Mouse (Mus musculus): ENCODE results near the gene Ndfip2. TPM values are rescaled to one million over a fixed set of nuclear protein-coding genes. Genes with fewer than 3 reads are reported as not detected.

The Ndfip2 gene
- polyA plus RNA-seq (2014; fragmentation: Nextera tagmentation; extraction: Ambion mirVana), result 35.3 and 38.4 TPM in 2 replicates

- peak; percentile 96 for ATAC-seq (replicated peaks; ENCODE audit: low FRiP score)
These were observed at the start of gene Ndfip2 for GRCm38 (mm10) chr14:105258379-105259034. TSS of gene Ndfip2 (plus strand) at chr14:105258573.

GRCm38 (mm10) chr14:105219525-105220376 is 38.6 kb upstream of the Ndfip2 start:
- WGBS, result 78% methylated on average over 9 of the region's 9 CpGs

More at GRCm38 (mm10) chr14:105258379-105259034, at the start of gene Ndfip2:
- H3K4me2 ChIP-seq, result peak within 1 kb of the TSS; percentile 83
- H3K4me3 ChIP-seq (ENCODE audit: low read depth, low read length), result peak within 1 kb of the TSS; percentile 72
- H3K9ac ChIP-seq (ENCODE audit: low read depth, low read length), result peak within 1 kb of the TSS; percentile 81
- H3K4me1 ChIP-seq (replicated peaks; ENCODE audit: control insufficient read depth, insufficient read depth, low read length), result no peaks in the 10 kb centered on the region; the same call in 1 of the 2 replicates
- peak within 1 kb of the TSS; percentile 82 for H3K27ac ChIP-seq (ENCODE audit: low read depth, low read length)
- no peaks in the 10 kb centered on the region for H3K27me3 ChIP-seq (replicated peaks; ENCODE audit: control insufficient read depth, insufficient read depth, low read length)
- WGBS, result under 1% methylated on average over 70 of the region's 70 CpGs
- no peaks in the 10 kb centered on the region for H3K36me3 ChIP-seq (ENCODE audit: control insufficient read depth, insufficient read depth, low read length)
- H3K9me3 ChIP-seq (ENCODE audit: control insufficient read depth, low read length), result no peaks in the 10 kb centered on the region
- DNase-seq (ENCODE audit: low spot score), result peak; percentile 80

DNA sequence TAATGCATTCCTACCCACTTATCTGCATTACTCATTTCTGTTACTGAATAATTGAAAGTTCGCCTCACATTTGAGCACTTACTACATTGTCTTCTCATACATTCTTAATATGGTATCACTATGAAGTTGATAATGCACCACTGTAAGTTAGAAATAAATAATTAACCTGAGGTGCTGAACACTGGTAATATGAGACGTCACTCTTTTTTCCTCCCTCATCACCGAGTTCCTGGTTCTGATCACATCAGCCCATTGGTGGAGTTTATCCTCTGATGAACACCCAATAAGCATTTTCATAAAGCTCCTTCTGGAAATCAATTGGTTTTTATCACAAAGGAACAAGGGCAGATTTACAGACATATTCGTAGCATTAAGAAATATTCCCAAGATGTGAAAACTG is 36.1 kb upstream of the Ndfip2 start:
- WGBS, result 75% methylated on average over 4 of the region's 4 CpGs
- no peaks in the 10 kb centered on the region for H3K4me1 ChIP-seq (replicated peaks; ENCODE audit: control insufficient read depth, insufficient read depth, low read length)
- H3K4me3 ChIP-seq (ENCODE audit: low read depth, low read length), result no peak overlapping the region
- H3K4me2 ChIP-seq, result no peak overlapping the region
- H3K9me3 ChIP-seq (ENCODE audit: control insufficient read depth, low read length), result no peaks in the 10 kb centered on the region
- H3K27me3 ChIP-seq (replicated peaks; ENCODE audit: control insufficient read depth, insufficient read depth, low read length), result no peaks in the 10 kb centered on the region
- ATAC-seq (replicated peaks; ENCODE audit: low FRiP score), result no peak
- H3K36me3 ChIP-seq (ENCODE audit: control insufficient read depth, insufficient read depth, low read length), result no peaks in the 10 kb centered on the region
- DNase-seq (ENCODE audit: low spot score), result no peak
- H3K9ac ChIP-seq (ENCODE audit: low read depth, low read length), result no peak overlapping the region
- no peak overlapping the region for H3K27ac ChIP-seq (ENCODE audit: low read depth, low read length)

More at GRCm38 (mm10) chr14:105219525-105220376, 38.6 kb upstream of the Ndfip2 start:
- no peak overlapping the region for H3K27ac ChIP-seq (ENCODE audit: low read depth, low read length)
- H3K9me3 ChIP-seq (ENCODE audit: control insufficient read depth, low read length), result no peaks in the 10 kb centered on the region
- H3K27me3 ChIP-seq (replicated peaks; ENCODE audit: control insufficient read depth, insufficient read depth, low read length), result no peaks in the 10 kb centered on the region
- no peaks in the 10 kb centered on the region for H3K4me1 ChIP-seq (replicated peaks; ENCODE audit: control insufficient read depth, insufficient read depth, low read length)
- H3K36me3 ChIP-seq (ENCODE audit: control insufficient read depth, insufficient read depth, low read length), result no peaks in the 10 kb centered on the region
- no peak overlapping the region for H3K4me2 ChIP-seq
- no peak overlapping the region for H3K9ac ChIP-seq (ENCODE audit: low read depth, low read length)
- no peak for DNase-seq (ENCODE audit: low spot score)
- no peak overlapping the region for H3K4me3 ChIP-seq (ENCODE audit: low read depth, low read length)
- no peak for ATAC-seq (replicated peaks; ENCODE audit: low FRiP score)

GRCm38 (mm10) chr14:105225790-105226189 is 32.6 kb upstream of the Ndfip2 start:
- H3K4me2 ChIP-seq, result no peak overlapping the region
- H3K4me1 ChIP-seq (replicated peaks; ENCODE audit: control insufficient read depth, insufficient read depth, low read length), result no peaks in the 10 kb centered on the region
- H3K27me3 ChIP-seq (replicated peaks; ENCODE audit: control insufficient read depth, insufficient read depth, low read length), result no peaks in the 10 kb centered on the region
- no peak overlapping the region for H3K4me3 ChIP-seq (ENCODE audit: low read depth, low read length)
- H3K36me3 ChIP-seq (ENCODE audit: control insufficient read depth, insufficient read depth, low read length), result no peaks in the 10 kb centered on the region
- H3K27ac ChIP-seq (ENCODE audit: low read depth, low read length), result no peak overlapping the region
- no peak overlapping the region for H3K9ac ChIP-seq (ENCODE audit: low read depth, low read length)
- DNase-seq (ENCODE audit: low spot score), result no peak
- H3K9me3 ChIP-seq (ENCODE audit: control insufficient read depth, low read length), result no peaks in the 10 kb centered on the region
- WGBS, result 80% methylated on average over 4 of the region's 4 CpGs
- ATAC-seq (replicated peaks; ENCODE audit: low FRiP score), result no peak

GRCm38 (mm10) chr14:105232421-105232820 is 26.0 kb upstream of the Ndfip2 start:
- Histone ChIP-seq H3K27ac (ENCODE audit: low read depth, low read length) (no peak overlapping the region), H3K4me2 (no peak overlapping the region), H3K36me3 (ENCODE audit: control insufficient read depth, insufficient read depth, low read length) (no peaks in the 10 kb centered on the region), H3K9ac (ENCODE audit: low read depth, low read length) (no peak overlapping the region), H3K9me3 (ENCODE audit: control insufficient read depth, low read length) (no peaks in the 10 kb centered on the region), H3K4me1 (replicated peaks; ENCODE audit: control insufficient read depth, insufficient read depth, low read length) (no peaks in the 10 kb centered on the region), H3K4me3 (ENCODE audit: low read depth, low read length) (no peak overlapping the region), H3K27me3 (replicated peaks; ENCODE audit: control insufficient read depth, insufficient read depth, low read length) (no peaks in the 10 kb centered on the region)
- 39% methylated on average over 6 of the region's 6 CpGs for WGBS
- ATAC-seq (replicated peaks; ENCODE audit: low FRiP score) (peak; percentile 65), DNase-seq (ENCODE audit: low spot score) (no peak)

DNA sequence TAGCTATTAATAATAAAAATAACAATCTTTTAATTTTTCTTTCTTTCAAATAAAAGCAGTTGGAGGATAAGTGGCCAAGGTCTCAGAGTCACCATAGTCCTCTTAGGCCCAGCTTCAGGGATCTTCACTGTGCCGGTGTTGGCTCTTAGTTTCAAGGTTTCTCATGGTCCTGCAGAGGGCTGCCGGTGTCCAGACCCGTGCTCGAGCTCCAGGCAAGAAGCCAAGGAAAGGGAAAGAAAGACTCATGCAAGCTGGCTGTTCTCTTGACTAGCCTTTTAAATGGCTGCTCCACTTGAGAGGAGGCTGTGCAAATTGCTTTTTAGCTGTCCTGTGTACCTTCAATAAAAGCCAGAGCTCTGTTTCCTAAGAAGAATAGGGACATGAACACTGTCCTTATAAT is 21.8 kb upstream of the Ndfip2 start:
- no peak for ATAC-seq (replicated peaks; ENCODE audit: low FRiP score)
- no peaks in the 10 kb centered on the region for H3K36me3 ChIP-seq (ENCODE audit: control insufficient read depth, insufficient read depth, low read length)
- no peaks in the 10 kb centered on the region for H3K4me1 ChIP-seq (replicated peaks; ENCODE audit: control insufficient read depth, insufficient read depth, low read length)
- H3K27me3 ChIP-seq (replicated peaks; ENCODE audit: control insufficient read depth, insufficient read depth, low read length), result no peaks in the 10 kb centered on the region
- no peaks in the 10 kb centered on the region for H3K9me3 ChIP-seq (ENCODE audit: control insufficient read depth, low read length)
- no peak overlapping the region for H3K4me3 ChIP-seq (ENCODE audit: low read depth, low read length)
- DNase-seq (ENCODE audit: low spot score), result no peak
- no peak overlapping the region for H3K4me2 ChIP-seq
- 82% methylated on average over 4 of the region's 4 CpGs for WGBS
- H3K27ac ChIP-seq (ENCODE audit: low read depth, low read length), result no peak overlapping the region
- H3K9ac ChIP-seq (ENCODE audit: low read depth, low read length), result no peak overlapping the region

DNA sequence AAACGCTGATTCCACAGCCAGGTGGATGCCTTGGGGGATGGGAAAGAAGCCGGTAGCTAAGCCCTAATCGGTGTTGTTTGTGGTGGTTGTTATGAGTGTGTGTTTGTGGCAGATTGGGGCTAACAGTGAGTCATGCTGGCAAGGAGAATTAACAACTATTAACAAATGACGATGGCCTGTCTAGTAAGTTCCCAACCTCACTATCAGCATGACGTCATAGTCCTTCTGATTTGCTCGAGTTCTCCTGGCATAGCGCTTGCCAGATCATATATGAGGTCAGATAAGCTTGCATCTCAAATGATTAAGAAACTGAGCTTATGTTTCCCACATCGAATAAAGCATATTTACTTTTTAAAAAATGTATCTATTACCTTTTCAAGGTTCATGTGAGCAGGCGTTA is 20.6 kb upstream of the Ndfip2 start:
- no peak overlapping the region for H3K27ac ChIP-seq (ENCODE audit: low read depth, low read length)
- H3K9ac ChIP-seq (ENCODE audit: low read depth, low read length), result no peak overlapping the region
- no peaks in the 10 kb centered on the region for H3K36me3 ChIP-seq (ENCODE audit: control insufficient read depth, insufficient read depth, low read length)
- 72% methylated on average over 9 of the region's 9 CpGs for WGBS
- no peaks in the 10 kb centered on the region for H3K27me3 ChIP-seq (replicated peaks; ENCODE audit: control insufficient read depth, insufficient read depth, low read length)
- no peak for ATAC-seq (replicated peaks; ENCODE audit: low FRiP score)
- no peak for DNase-seq (ENCODE audit: low spot score)
- H3K4me3 ChIP-seq (ENCODE audit: low read depth, low read length), result no peak overlapping the region
- no peaks in the 10 kb centered on the region for H3K9me3 ChIP-seq (ENCODE audit: control insufficient read depth, low read length)
- no peaks in the 10 kb centered on the region for H3K4me1 ChIP-seq (replicated peaks; ENCODE audit: control insufficient read depth, insufficient read depth, low read length)
- no peak overlapping the region for H3K4me2 ChIP-seq

DNA sequence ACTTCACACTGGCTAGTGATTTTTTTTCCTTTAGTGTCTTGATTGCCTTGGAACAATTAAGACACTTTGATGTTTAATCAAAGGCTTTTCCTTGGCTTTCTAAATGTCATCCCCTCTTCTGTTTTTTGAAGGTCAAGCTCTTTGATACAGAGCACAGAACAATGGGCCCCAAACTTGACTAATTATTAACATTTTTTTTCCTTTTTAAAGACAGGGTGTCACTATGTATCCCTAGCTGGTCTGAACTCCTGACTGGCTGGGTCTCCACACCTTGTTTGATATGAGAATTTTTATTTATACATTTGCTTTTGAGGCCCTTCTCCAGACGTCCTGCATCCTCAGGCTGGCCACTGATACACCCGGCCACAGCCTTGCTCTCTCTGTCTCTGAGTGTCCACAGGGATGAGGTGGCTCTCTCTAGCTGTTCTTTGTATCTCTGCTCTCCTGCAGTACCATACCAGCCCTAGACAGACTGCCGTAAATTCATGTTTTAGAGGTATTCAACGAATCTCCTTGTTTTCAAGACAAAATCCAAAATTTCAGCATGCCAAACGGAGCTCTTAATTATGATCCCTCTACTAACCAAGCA is 19.8 kb upstream of the Ndfip2 start:
- H3K9ac ChIP-seq (ENCODE audit: low read depth, low read length), result no peak overlapping the region
- H3K4me3 ChIP-seq (ENCODE audit: low read depth, low read length), result no peak overlapping the region
- no peaks in the 10 kb centered on the region for H3K27me3 ChIP-seq (replicated peaks; ENCODE audit: control insufficient read depth, insufficient read depth, low read length)
- H3K36me3 ChIP-seq (ENCODE audit: control insufficient read depth, insufficient read depth, low read length), result no peaks in the 10 kb centered on the region
- WGBS, result 68% methylated on average over 5 of the region's 5 CpGs
- no peak for ATAC-seq (replicated peaks; ENCODE audit: low FRiP score)
- no peak for DNase-seq (ENCODE audit: low spot score)
- no peaks in the 10 kb centered on the region for H3K9me3 ChIP-seq (ENCODE audit: control insufficient read depth, low read length)
- H3K4me1 ChIP-seq (replicated peaks; ENCODE audit: control insufficient read depth, insufficient read depth, low read length), result no peaks in the 10 kb centered on the region
- H3K27ac ChIP-seq (ENCODE audit: low read depth, low read length), result no peak overlapping the region
- H3K4me2 ChIP-seq, result no peak overlapping the region
